Mouse (Mus musculus): ENCODE data around the gene Naxd.

DNA sequence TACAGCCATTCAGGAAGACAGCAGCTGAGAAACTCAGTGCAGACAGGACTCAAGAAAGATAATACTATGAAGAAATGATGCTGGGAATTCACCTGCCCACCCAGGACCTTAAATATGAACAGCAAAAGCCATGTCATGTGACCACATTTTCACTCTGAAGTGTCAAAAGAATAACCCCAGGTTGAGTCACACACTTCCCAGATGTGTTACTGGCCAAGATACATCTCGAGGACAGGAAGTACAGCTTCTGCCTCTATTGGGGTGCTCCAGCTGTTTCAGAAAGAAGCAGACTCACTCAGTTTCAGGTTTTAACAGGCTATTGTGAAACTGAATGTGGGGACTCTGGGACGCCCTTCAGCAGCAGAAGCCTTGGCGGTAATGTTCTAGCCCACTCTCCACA is 44.7 kb upstream of the Naxd start:
- TF ChIP-seq FLI1 (IDR thresholded peaks at IDR 0.05; ENCODE audit: low read length) = no peak
- TF ChIP-seq GATA1 (IDR thresholded peaks at IDR 0.05; ENCODE audit: borderline replicate concordance, low read length) = no peak

All from megakaryocyte, embryonic 14.5 days (primary cell).